Mouse (Mus musculus) thymus, adult 2 months (tissue): ENCODE measurements around the gene Trim31. TPM values are rescaled to one million over a fixed set of nuclear protein-coding genes. Genes with fewer than 3 reads are reported as not detected.

Source experiments
- DNase-seq: peaks from one replicate; pipeline ENCODE4 v3.0.0; 2021
- H3K27ac ChIP-seq: fragments of 200-500 bp; 2 replicates; pipeline ENCODE4 v1.5.1; 2012; ENCODE audit warnings: low read length, control low read depth; ENCODE audit not compliant: control insufficient read depth, insufficient read depth
- H3K27me3 ChIP-seq: fragments of 200-500 bp; 2 replicates; pipeline ENCODE4 v1.6.1; 2012; ENCODE audit warnings: mild to moderate bottlenecking, low read length, moderate library complexity, mixed read lengths; ENCODE audit not compliant: control insufficient read depth, insufficient read depth
- H3K36me3 ChIP-seq: fragments of 200-500 bp; 2 replicates; pipeline ENCODE4 v1.6.1; 2012; ENCODE audit warnings: mild to moderate bottlenecking, low read length, moderate library complexity; ENCODE audit not compliant: control insufficient read depth, insufficient read depth
- H3K4me1 ChIP-seq: fragments of 200-500 bp; replicated peaks from 2 replicates; pipeline ENCODE4 v1.6.1; 2012; ENCODE audit warnings: low read length; ENCODE audit not compliant: control insufficient read depth, insufficient read depth
- H3K4me3 ChIP-seq: fragments of 200-500 bp; 2 replicates; pipeline ENCODE4 v1.5.1; 2012; ENCODE audit warnings: mild to moderate bottlenecking, low read length, control low read depth, moderate library complexity; ENCODE audit not compliant: control insufficient read depth, insufficient read depth
- CTCF ChIP-seq: fragments of 200-500 bp; IDR thresholded peaks from 2 replicates; pipeline ENCODE4 v1.5.1; 2012; ENCODE audit warnings: mild to moderate bottlenecking, control low read depth, low read length, moderate library complexity, borderline replicate concordance; ENCODE audit not compliant: control insufficient read depth, poor library complexity, insufficient read depth; ENCODE audit errors: extremely low read depth
- POLR2A ChIP-seq: fragments of 200-500 bp; IDR thresholded peaks from 2 replicates; pipeline ENCODE4 v1.6.1; 2012; ENCODE audit warnings: mild to moderate bottlenecking, low read length, control low read depth, moderate library complexity; ENCODE audit not compliant: control insufficient read depth, poor library complexity, insufficient read depth; ENCODE audit errors: extremely low read depth
- WGBS: fragments of 180-500 bp; shearing (Covaris S2); methylation state at CpG from one replicate; pipeline ENCODE4 v1.1.7; 2018; 5-methylcytosine and 5-hydroxymethylcytosine counted together
- polyA plus RNA-seq: library from polyadenylated mRNA; depleted of rRNA; stranded (reverse); fragments of >200 nt; gene quantifications from 2 replicates; pipeline ENCODE4 v1.2.3, GENCODE M21; 2012

The Trim31 gene
- polyA plus RNA-seq, 1 experiment, result 0.38 TPM

- no peak for TF ChIP-seq POLR2A
- TF ChIP-seq CTCF, result no peak
- Histone ChIP-seq H3K27me3 (no peaks in the 10 kb centered on the region; the same call in 1 of the 2 replicates), H3K36me3 (no peaks in the 10 kb centered on the region), H3K4me3 (no peak overlapping the region), H3K4me1 (peaks cover 10% of the 10 kb centered on the region), H3K27ac (no peak overlapping the region)
- DNase-seq, result no peak
- WGBS, result 83% methylated on average over 2 of the region's 2 CpGs
These were observed 40.1 kb downstream of the Trim31 start for GRCm38 (mm10) chr17:36938056-36938455.

- DNase-seq, result peak; percentile 32
- Histone ChIP-seq H3K27ac (no peak overlapping the region), H3K36me3 (no peaks in the 10 kb centered on the region), H3K4me3 (peak overlapping the region; percentile 43), H3K27me3 (peaks cover 7% of the 10 kb centered on the region; the same call in 1 of the 2 replicates), H3K4me1 (peaks cover 27% of the 10 kb centered on the region)
- TF ChIP-seq POLR2A, result 0 out of 2 replicates have a peak, but pooled peaks have one; percentile 24
- no peak for TF ChIP-seq CTCF
- WGBS, result under 1% methylated on average over 10 of the region's 10 CpGs
These were observed 44.5 kb downstream of the Trim31 start for GRCm38 (mm10) chr17:36942391-36942790.

DNA sequence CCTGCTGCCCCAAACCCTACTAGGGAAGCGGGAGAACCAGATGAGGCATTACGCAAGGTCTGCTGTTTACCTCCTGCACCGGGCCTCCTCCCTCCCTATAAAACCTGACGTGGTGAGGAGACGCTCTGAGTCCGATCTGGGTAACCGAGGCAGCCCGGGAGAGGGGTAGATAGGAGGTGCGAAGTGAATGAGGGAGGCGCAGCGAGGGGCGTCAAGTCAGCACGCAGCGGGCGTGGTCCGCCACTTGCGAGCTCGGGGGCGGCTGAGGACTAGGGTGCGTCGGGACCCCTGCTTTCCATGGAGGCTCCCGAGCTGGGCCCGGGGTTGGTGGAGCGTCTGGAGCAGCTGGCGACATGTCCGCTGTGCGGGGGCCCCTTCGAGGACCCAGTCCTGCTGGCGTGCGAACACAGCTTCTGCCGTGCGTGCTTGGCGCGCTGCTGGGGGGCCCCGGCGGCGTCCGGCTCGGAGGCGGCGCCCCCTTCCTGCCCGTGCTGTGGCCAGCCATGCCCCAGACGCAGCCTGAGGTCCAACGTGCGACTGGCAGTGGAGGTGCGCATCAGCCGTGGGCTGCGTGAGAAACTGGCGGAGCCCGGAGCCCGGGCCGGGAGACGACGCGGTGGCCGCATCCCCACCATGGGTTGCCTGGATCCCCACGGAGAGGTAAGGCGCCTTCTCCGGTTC is 45.0 kb downstream of the Trim31 start, which contains the start of gene Rnf39:
Gene Rnf39, plus strand, starts transcription at position 128 of the 681 bp plus-strand sequence.
- 3% methylated on average over 59 of the region's 59 CpGs for WGBS
- H3K4me1 ChIP-seq, result peaks cover 28% of the 10 kb centered on the region
- no peaks in the 10 kb centered on the region for H3K36me3 ChIP-seq
- peak within 1 kb of the TSS; percentile 43 for H3K4me3 ChIP-seq
- no peak for TF ChIP-seq POLR2A
- no peak for TF ChIP-seq CTCF
- H3K27me3 ChIP-seq, result peaks cover 8% of the 10 kb centered on the region; the same call in 1 of the 2 replicates
- H3K27ac ChIP-seq, result no peak within 1 kb of the TSS
- DNase-seq, result peak; percentile 25

GRCm38 (mm10) chr17:36943691-36944090 is 45.8 kb downstream of the Trim31 start:
- no peak overlapping the region for H3K27ac ChIP-seq
- peak overlapping the region; percentile 17 for H3K4me3 ChIP-seq
- H3K27me3 ChIP-seq, result peaks cover 8% of the 10 kb centered on the region; the same call in 1 of the 2 replicates
- 14% methylated on average over 5 of the region's 5 CpGs for WGBS
- peaks cover 28% of the 10 kb centered on the region for H3K4me1 ChIP-seq
- peaks cover under 1% of the 10 kb centered on the region for H3K36me3 ChIP-seq
- no peak for DNase-seq
- TF ChIP-seq POLR2A (no peak), CTCF (no peak)

DNA sequence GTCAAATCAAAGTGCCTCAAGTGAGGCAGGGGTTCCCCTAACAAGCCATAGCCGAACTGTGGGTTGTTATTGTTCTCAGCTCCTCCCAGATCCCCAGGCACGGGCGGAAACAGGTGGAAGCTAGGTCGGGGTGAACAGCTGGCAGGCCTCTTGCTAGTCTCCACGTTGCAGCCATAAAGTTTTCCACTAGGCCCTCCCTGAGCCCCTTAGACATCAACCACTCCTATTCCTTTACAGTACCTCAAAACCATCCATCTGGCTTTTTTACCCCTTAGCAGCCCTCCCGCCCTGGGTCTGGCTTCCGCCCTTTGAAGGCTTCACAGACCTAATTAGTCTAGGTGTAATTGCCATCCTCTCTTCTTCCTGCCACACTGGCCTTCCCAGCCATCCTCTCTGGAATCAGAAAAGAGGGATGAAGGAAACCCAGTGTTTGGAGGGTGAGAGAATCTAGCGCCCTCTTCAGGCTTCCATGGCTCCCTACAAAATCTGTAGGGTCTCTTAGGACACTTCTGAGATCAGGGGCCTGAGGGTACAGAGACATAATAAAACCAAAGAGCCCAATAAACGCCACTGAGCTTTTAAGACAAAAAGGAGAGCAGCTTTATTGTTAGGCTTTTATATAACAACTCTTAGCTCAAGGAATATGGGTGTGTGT is 46.3 kb downstream of the Trim31 start:
- DNase-seq, result peak; percentile 60
- TF ChIP-seq POLR2A (no peak), CTCF (no peak)
- H3K4me1 ChIP-seq, result peaks cover 28% of the 10 kb centered on the region
- peaks cover 6% of the 10 kb centered on the region for H3K36me3 ChIP-seq
- no peak overlapping the region; the same call in 1 of the 2 replicates for H3K27ac ChIP-seq
- H3K4me3 ChIP-seq, result no peak overlapping the region
- WGBS, result 10% methylated on average over 9 of the region's 9 CpGs
- H3K27me3 ChIP-seq, result peaks cover 8% of the 10 kb centered on the region; the same call in 1 of the 2 replicates

GRCm38 (mm10) chr17:36947051-36947819 is 49.3 kb downstream of the Trim31 start:
- TF ChIP-seq POLR2A (no peak), CTCF (no peak)
- H3K27ac ChIP-seq, result no peak overlapping the region
- H3K4me3 ChIP-seq, result peak overlapping the region; percentile 18
- H3K4me1 ChIP-seq, result peaks cover 29% of the 10 kb centered on the region
- peak; percentile 34 for DNase-seq
- peaks cover 12% of the 10 kb centered on the region for H3K36me3 ChIP-seq
- peaks cover 8% of the 10 kb centered on the region; the same call in 1 of the 2 replicates for H3K27me3 ChIP-seq
- 3% methylated on average over 62 of the region's 62 CpGs for WGBS
